Mouse (Mus musculus) kidney, postnatal 36 days (tissue): ENCODE data around the gene Aox1.

Source experiments
- DNase-seq, 2 experiments: peaks; one replicate each; pipeline ENCODE4 v3.0.0; 2021 to 2022; ENCODE audit warnings: mixed read lengths in 2 of 2

Aox1 gene

DNA sequence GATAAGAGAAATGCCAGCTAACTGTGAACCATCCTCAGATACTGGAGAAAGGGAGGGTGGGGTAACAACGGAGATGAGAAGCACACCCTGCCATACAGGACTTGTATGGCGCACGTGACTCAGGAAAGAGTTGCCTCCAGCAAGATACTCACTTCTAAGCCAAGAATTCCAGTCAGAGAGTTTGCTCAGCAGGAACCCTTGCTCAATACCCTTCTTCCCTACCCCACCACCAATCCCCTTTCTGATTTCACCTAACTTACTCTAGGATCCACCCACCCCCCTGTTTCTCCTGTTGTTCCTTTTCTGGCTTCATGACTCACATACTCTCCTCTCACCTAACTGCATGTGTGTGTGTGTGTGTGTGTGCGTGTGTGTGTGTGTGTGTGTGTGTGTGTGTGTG lies 81.6 kb downstream of the Aox1 start:
- DNase-seq, result no peak

DNA sequence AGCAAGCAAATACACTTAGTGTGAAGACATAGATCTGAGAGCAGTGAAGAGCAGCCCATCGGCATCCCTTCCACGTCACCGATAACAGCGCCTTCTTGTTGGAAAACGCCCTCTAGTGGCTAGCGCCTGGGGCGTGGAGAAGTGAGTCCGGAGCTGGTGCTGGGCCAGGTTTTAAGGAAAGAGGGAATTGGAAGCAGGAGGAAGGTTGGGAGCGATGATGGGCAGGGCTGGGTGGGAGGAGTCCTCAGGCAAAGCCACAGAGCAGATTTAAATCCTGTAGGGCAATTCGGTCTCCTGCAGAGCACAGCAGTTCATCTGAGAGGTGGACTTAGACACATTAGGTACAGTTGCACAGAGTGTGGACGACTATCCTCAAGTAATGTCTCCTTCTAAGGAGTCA lies 83.1 kb downstream of the Aox1 start, which contains the start of gene Aox3:
Aox3 (plus strand) TSS at position 251 of the 400 bp plus-strand sequence.
- DNase-seq, result peak; percentile 48 to 84

DNA sequence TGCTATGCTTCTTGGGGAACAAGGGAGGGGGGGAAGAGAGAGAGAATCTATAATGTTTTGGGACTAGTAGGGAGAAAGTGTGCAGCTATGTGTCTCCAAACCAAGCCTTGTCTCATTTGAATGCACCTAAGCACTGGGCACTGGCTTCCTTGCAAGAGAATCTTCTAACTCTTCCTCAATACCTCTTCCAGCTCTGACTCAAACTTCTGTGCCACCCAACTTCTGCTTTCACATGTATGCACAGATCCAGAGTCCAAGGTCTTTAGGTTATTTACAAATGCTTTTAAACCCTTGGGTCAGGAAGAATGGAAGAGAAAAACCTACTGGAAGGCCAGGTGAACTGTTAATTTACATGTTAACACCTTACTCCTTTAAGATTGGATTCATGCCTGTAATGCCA lies 83.7 kb downstream of the Aox1 start:
- no peak for DNase-seq

DNA sequence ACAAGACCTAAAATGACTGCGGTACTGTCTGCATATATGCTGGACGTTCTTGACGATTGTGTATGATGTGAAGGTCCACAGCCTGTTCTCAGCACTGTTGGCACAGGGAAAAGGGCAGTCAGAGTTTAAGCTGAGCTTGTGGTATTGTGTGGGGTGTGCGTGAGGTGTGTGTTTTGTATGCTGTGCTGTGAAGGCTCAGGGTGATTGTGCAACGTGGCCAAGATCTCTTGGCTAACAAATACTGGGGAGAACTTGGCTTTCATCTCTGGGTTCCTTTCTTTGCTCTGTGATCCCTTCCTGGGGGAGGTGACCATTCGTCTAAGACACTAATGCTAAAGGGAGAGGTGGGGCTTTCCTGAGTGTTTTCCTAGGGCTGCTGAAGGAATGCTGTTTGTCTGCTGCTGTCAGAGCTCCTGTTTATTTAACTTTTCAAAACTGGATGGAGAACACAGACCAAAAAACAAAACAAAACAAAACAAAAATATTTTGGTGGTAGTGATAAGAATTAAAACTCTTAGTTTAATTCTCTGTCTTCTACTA lies 84.4 kb downstream of the Aox1 start:
- peak in 1 of 2 experiments; percentile 3 for DNase-seq

DNA sequence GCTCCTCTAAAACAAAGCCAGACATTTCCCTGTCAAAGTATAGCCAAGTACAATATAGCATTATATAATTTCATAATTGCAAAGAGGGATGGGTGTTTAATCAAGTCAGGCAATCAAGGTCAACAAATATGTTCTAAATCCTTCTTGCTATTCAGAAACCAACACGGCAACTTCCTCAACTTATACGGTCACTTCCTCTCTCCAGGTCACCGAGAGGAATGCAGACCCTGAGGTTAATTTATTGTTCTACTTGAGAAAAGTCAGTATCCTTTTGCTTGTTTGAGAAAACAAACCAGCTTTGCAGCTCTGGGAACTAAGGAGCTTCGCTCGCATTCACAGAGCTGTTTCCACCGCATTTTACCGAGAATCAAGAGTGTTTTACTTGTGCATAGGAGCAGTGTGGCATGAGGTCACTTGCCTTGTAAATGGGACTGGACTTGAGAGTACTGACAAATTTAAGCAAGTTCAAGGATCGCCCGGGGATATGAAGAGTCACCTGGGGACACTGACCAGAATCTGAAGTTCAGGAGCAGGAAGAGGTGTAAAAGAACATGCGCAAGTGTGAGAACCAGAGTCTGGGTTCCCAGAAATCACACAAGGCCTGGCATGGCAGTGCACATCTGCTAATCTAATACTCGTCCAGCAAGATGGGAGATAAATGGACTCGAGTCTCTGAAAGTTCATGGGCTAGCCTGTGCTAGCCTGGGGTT lies 85.1 kb downstream of the Aox1 start:
- DNase-seq, result no peak

DNA sequence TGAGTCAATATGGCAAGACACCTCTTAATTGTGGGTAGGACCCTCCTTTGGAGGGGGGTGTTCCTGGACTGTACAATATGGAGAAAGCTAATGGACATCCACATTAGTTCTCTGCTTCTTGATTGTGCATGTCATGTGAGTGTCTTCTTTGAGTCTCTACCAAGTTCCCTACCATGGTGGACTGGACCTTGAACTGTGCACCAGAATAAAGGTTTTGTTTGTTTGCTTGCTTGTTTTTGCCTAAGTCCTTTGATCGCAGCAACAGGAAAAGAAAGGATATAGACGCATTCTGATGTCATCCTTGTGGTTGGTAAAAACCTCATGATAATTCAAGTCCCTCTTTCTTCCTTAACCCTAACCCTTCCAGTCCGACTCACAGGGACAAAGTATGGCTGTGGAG lies 88.5 kb downstream of the Aox1 start:
- no peak for DNase-seq

DNA sequence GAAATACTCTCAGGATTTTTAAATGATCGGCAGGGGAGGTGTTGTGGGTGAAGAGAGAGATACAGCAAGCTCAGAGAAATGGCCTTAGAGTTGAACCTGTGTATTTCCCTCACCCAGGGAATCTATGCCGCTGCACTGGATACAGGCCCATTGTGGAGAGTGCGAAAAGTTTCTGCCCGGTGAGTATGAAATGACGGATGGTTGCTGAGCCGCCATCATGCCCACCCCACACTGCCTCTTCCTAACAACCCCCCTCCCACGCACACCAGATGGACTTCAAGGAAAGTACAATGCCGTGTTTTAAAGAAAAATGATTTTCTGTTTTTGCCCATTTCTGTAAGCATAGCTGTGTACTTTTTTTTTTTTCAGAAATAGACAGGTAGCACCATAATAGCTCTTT lies 95.2 kb downstream of the Aox1 start:
- no peak for DNase-seq

DNA sequence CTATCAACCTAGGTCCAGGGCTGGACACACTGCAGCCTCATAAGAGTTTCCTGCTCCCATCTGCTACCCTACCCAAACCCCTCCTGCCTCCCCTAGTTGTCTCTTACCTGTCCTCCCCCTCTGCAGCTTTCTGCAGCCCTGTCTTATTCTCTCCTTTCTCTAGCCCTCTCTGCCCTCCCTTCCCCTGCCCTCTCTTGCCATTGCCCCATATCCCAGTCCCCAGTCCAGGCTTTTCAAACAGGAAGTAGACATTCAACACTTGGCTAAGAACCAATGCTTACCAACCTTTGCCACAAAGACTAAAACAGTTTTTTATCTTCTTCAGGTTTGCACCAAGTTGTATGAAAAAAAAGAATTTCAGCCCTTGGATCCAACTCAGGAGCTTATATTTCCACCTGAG lies 108.2 kb downstream of the Aox1 start:
- no peak for DNase-seq

DNA sequence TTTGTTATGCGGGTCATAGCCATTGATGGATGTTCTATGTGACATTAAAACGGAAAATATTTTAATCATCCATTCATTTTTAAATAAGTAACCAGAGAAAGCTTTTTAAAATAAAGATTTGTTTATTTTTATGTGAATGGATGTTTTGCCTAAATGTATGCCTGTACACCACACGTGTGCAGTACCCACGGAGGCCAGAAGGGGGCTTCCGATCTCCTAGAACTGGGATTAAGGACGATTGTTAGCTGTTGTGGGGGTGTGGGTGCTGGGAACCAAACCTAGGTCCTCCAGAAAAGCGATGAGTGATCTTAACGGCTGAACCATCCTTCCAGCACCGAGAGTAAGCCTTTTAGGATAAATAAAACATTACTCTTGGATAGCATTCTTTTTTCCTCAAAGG lies 109.3 kb downstream of the Aox1 start:
- no peak for DNase-seq

DNA sequence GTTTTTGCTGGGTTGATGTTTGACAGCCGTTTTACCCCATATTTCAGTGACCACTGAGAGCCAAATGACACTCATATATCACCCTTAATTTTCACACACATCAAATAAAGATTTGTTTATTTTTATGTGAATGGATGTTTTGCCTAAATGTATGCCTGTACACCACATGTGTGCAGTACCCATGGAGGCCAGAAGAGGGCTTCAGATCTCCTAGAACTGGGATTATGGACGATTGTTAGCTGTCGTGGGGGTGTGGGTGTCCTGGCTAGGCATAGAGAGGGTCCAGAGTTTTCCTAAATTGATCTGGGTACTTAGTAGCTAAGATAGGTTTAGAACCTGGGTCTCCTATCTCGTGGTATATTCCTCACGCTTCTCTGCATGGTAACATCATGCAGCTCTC lies 110.9 kb downstream of the Aox1 start:
- DNase-seq, result no peak

DNA sequence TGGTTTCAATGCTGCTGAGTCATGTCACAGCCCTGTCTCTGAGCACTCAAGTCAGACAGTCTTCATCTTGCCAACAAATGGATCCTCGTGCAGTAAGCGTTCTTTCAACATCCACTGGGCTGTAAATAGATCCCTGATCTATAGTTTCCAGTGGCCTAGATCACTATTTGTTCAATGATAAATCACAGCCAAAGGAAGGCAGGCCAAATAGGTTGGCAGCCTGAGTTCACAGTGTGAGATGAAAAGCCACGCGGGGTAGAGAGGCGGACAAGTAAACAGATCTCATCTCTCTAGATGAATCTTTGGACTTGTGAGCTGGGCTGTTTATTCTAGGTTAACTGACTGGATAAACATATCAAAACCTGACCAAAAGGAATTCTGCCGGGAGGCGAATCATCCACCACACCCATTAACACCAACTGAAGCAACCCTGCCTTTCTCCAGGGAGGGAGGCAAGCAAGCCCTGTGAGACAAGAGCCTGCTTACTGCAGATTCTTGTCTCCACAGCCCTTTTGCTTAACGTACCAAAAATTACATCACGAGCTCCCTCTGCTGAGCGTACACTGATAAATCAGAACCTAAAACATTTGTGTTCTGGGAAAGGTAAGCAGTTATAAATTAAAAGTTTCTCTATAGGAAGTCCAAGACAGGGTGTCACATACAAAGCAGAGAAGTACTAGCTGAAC lies 114.8 kb downstream of the Aox1 start:
- peak; percentile 16 to 64 for DNase-seq

DNA sequence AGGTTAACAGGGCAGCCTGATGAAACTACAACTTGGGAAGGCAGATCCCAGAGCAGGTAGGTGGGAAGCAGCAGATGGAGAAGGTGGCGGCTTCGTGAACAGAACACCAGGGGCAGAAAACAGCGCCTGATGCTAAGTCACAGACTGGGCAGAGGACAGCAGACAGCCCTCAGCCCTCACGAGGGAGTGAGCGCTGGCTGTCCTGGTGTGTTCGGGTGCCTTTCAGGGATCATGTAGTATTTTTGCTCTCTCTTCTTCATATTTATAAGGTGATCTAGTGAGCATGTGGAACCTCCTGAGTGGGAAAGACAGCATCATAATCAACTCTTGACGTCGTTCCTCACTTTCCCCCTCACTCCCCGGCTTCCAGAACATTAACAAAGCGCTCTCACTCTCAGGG lies 116.3 kb downstream of the Aox1 start:
- no peak for DNase-seq

DNA sequence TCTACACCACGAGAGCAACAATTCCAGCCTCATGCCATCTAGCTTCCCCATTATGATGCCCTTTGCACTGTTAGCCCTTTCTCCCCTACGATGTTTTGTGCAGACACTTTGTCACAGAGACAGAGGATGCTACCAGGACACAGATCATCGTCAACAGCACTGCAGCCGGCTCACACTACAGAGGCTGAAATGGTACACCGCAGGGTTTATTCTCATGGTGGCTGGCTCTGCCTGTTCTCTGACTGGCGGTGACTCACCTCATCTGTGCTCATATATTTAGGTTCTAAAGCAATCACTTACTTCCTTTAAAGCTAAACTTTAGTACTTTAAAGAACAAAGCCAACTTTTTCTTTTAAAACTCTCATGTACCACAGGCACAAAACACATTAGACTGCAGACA lies 118.0 kb downstream of the Aox1 start:
- DNase-seq, result no peak

DNA sequence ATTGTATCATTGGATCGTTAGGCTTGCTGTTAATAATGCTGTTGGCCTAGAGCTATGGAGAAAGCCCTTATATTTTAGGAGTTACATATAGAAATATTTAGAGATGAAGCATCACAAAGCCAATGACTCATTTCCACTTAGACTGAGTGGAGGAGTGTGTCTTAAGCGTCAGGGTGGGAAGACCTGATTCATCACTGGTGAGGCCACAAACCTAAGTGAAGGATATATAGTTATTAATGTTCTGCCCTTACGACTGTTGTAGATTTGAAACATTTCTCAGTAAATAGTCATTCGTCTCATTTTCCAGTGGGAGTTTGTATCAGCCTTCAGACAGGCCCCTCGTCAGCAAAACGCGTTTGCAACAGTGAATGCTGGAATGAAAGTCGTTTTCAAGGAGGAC lies 122.5 kb downstream of the Aox1 start:
- DNase-seq, result no peak
